Mouse (Mus musculus) liver (tissue): ENCODE results near the gene B3gnt2.

ENCODE experiments used
- DNase-seq: peaks from one replicate; pipeline ENCODE4 v3.0.0-alpha.2; 2020; ENCODE audit warnings: mixed read lengths

The B3gnt2 gene

DNA sequence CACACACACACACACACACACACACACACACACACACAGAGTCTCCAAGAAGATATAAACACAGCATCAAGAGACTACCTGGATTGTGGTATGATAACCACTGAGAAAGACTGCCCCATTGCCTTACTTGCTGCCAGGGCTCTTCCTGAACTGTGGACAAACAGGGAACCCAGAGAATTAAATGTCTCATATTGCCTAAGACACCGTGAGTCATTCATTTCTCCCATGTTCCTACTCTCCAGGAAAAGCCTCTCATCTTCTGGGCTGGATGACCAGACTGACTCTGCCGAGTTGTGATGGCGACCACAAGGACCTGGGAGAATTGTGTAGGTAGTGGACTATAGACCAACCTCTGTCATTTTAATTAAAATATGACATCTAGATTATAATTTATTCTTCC, 149.4 kb downstream of the B3gnt2 start:
- DNase-seq = no peak

DNA sequence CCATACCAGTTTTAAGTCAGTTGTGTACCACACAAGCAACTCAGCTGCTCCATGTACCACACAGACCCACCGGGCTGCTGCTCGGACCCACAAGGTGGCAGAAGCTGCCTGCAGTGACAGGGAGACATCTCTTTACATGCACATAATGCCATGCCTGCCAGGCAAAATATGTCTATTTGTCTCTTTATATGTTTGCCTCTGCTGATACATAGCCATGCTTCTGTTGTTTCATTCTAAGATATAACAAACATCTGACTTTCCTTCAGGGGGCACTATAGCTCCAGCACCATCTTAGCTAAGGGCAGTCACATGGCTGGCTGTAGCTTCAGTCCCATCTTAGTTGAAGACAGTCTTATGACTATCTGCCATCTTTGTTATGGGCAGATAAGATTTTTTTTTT, 150.2 kb downstream of the B3gnt2 start:
- DNase-seq = peak; percentile 17
